Mouse (Mus musculus): ENCODE results near the gene Ciapin1.

- TF ChIP-seq CTCF (IDR thresholded peaks at IDR 0.05; ENCODE audit: low read depth) (no peak), EP300 (IDR thresholded peaks at IDR 0.05; ENCODE audit: low read depth) (no peak)
Observed at GRCm38 (mm10) chr8:94778473-94778872, 59.7 kb downstream of the Ciapin1 start.
